Mouse (Mus musculus): ENCODE data around the gene Ttc13.

Gene Ttc13

DNA sequence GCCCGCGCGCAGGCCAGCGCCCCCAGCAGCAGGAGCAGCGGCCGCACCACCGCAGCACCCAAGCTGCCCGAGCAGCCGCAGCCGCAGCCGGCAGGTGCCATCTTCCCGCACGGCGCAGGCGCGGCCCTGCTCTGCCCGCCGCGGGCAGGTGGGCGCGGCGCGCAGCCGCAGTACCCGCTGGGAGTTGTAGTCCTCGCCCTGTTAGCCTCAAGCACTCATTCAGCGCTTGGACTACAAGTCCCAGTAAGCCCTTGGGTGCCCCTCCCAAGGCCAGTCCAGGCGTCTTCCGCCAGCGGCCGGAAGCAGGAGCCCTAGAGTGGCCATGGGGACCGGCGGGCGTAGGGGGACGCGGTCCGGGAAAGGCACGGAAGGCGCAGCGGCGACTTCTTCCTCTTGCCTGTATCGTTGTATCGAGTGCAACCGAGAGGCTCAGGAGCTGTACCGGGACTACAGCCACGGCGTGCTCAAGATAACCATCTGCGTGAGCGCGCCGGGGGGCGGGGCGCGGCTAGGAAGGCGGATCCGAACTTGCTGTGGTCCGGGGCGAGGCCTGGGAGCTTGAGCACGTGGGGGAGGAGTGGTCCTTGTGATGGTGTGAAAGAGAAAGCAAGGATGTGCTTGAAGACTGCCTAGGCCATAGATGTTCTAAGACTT lies at the start of gene Ttc13, which contains the start of gene Arv1:
Gene Ttc13, minus strand, starts transcription at position 122 of the 654 bp plus-strand sequence.
Gene Arv1, plus strand, starts transcription at position 278 of the 654 bp plus-strand sequence.
- DNase-seq (ENCODE audit: low read depth, low spot score): peak; percentile 93

DNA sequence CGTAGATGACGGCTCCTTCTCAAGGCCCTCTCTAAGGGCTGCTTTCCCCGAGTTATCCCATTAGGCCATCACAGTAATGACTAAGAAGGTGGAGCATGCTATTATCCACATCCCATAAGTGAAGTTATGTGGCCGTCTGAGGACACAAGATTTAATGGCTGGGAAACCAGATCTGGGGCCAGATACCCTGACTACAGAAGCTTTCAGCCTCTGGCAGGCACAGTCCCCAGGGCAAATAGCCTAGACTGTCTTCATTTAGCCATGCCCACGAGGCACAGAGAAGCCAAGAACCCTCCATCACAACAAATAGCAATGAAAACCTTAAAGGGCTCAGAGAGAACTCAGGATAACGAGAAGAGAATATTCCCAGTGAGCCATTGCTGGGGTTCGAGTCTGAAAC lies 41.3 kb upstream of the Ttc13 start:
- no peak for DNase-seq (ENCODE audit: low read depth, low spot score)

DNA sequence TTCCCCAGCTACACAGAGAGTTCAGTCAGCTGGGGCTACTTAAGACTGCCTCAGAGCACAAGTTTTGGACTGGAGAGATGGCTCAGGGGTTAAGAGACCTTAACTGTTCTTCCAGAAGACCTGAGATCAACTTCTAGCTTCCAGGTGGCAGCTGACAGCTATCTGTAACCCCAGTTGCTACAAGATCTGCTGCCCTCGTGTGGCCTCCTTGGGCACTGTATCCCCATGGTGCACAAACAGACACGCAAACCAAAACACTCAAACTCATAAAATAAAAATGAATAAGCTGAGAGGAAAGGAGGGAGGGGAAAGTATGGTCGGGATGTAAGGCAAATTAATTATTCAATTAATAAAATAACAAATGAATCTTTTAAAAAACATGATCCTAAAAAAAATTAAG lies 36.8 kb upstream of the Ttc13 start:
- no peak for DNase-seq (ENCODE audit: low read depth, low spot score)

DNA sequence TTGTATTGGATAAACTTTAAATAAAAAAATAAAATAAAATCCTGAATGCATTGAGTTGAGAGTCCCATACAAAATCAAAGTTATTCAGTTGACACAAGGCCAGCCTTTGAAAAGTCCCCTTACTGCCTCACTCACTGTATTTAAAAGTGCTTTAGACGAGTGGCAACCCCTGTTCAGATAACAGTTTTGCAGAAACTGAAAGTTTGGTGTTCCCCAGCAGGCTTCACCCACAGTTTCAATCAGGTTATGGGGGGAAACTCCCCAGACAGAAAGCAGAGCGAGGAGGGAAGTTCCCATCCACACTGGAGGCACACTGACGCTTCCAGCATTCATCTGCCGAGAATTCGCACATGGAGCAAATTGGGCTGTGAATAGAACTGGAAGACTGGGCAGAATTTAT lies 34.8 kb upstream of the Ttc13 start:
- DNase-seq (ENCODE audit: low read depth, low spot score): no peak

DNA sequence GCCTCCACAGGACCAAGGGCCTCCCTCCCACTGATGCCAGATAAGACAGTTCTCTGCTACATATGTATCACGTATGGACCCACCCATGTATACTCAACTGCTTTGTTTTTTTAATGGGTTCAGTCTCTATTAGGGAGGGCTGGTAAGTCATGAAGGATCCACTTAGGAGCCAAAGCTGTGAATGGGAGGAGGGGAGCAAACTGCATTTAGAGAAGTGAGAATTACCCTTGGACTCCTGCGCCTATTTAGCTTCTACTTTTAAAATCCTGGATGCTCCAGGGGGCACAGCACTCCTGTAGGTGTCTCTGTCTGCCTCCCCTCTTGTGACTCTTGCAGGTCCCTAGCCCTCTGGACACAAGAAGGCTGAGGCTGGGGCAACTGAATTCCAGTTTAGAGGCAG lies 34.4 kb upstream of the Ttc13 start:
- DNase-seq (ENCODE audit: low read depth, low spot score): no peak

DNA sequence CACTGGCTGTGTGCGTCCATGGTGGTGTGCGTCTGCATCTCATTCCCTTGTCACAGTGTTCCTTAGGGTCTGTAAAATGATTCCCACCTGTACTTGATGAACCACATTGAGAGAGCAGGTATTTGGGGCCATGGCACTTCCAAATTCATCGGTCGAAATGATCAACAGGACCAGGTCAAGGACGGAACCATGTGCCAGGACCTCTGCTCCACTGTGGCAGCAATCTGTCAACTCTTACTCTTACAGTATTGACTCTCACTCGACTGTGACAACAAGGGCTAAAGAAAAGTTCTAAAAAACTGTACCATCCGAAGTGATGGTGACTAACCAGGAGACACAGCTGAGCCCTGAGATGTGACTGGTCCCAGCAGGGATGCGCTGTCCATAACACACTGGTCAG lies 33.7 kb upstream of the Ttc13 start:
- DNase-seq (ENCODE audit: low read depth, low spot score): no peak

DNA sequence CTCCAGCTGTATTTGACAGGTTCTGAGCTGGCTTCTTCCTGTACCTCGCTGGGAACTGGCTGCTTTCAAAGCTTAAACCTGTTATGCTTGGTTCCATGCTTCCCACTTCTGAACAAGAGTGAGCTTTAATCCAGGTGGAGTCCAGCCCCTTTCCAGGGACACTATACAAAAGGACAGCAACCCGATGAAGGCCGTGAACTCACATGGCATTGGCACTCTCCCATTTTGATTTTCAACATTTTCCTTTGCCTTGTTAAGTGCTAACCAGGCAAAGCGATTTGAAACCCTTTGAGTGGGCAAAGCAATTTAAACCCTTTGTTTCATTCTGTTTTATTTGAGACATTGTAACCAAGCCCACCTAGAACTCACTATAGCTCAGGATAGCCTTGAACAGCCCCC lies 33.0 kb upstream of the Ttc13 start:
- DNase-seq (ENCODE audit: low read depth, low spot score): no peak

DNA sequence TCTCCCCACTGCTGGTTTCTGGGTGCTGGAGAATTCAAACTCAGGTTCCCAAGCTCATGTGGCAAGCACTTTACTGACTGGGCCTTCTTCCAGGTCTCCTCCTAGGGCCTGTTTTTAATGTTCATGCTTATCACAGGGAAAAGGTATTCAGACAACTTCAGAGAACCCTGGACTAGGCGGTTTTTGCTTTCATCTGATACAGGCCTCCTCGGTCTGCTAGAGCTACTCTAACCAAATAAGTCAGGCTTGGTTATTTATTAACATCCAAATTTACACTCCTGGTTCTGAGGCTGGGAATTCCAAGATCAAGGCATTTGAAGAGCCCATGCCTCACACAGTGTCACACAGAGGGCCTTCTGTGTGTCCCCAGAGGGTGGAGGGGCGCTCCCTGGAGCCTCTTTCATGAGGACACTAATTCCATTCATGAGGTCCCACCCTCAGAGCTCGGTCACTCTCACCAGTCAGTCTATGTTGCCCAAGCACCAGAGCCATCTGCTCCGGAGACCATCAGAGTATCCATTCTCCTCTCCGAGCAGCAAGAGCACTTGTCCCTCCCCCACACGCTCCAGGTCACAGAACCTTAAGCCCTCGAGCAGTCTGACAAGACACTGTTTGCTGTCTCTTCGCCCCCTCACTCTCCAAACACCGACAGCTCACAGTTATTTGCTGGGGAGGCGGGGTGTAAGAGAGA lies 32.5 kb upstream of the Ttc13 start:
- DNase-seq (ENCODE audit: low read depth, low spot score): no peak

DNA sequence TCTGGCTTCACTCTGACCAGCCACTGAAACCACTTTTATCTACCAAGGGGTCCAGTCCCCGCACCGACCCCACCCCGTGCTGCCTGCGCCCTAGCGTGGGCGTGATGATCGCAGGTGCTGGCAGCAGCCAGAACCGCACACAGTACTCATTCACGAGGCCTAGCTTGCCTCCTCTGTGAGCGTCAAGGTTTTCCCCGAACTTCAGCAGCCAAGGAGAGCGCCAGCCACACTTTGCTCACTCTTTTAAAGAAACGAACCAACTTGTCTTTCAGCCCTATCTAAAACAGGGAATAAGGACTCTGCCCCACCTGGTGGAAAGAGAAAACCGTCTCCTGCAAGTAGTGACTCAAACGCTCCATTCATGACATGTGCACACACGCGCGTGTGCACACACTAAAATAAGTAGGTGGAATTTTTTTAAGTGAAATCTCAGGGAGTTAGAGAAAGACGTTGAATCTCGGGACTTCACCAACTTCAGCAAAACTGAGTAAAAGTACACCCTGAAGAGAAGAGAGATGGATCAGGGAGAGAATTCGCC lies 30.6 kb upstream of the Ttc13 start:
- no peak for DNase-seq (ENCODE audit: low read depth, low spot score)

DNA sequence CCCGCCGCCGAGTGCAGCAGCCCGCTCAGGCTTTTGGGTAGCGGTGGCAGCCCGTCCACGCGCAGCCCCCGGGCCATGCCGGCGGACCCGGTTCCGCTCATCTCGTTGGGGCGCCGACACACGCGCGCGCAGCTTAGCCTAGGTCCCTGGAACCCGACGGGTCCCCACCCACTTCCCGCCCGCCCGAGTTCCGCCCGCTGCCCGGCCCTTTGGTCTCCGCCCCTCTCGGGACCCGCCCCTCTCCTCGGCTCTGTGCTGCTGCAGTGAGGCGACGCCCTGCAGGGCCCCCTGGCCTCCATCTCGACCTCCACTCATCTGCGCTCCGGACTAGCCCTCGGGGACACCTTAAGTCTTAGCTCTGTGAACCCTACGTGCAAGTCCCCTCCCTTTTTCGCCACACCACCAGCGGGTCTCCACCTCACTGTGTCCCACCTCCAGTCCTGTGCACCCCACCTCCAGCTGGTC lies 30.0 kb upstream of the Ttc13 start, which contains the start of gene Fam89a:
Gene Fam89a, minus strand, starts transcription at position 124 of the 465 bp plus-strand sequence.
- no peak for DNase-seq (ENCODE audit: low read depth, low spot score)

DNA sequence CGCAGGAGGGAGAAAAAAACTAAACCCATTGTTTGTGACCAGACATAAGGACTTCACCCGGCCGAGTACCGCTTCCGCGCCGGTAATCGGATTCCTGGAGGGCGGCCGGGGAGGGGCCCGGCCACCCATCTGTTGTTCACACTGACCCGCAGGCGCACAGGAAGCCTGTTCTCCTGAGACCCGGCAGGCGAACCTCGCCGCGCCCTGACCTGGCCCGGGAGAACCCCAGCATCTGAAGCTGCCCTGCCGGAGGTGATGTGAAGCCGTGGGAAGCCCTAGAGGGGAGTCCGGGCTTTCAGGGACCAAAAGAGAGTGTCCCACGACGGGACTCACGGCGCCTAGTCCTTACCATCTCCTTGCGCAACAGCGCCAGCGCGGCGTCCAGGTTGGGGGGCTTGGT lies 29.4 kb upstream of the Ttc13 start:
- DNase-seq (ENCODE audit: low read depth, low spot score): no peak

DNA sequence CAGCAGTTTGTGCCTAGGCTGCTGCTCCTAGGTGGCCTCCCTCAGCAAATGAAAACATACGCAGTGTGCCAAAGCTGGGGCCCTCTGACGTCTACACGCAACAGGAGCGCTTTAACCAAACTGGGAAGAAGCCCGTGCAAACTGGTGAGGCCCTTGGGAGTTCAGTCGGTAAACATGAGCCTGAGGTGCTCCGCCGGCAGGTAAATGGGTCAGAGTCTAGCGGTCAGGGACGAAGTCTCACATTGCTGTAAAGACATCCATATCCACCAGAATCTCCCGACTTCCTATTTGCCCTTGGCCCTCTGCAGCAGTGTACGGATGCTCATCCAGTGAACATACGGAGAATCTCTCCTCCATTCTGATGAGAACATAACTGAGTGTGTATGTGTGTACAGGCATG lies 24.9 kb upstream of the Ttc13 start:
- DNase-seq (ENCODE audit: low read depth, low spot score): no peak

DNA sequence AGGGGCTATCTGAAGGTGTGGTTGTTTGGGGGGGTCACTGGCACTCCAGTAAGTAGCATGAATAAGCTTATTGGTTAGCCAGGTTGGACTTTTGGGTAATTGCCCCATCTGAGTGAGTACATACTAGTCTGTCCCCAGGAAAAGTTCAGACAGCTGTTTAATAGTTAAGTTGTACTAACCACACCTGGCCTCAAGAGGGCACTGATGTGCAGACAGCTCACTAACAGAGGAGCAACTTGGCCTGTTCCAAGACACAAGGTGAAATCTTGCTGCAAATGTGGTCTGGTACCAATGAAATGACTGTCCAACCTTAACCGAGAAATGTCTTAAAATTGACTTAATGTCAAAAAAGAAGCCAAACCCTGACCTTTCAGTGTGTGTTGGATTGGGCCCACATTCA lies 17.5 kb upstream of the Ttc13 start:
- DNase-seq (ENCODE audit: low read depth, low spot score): no peak

DNA sequence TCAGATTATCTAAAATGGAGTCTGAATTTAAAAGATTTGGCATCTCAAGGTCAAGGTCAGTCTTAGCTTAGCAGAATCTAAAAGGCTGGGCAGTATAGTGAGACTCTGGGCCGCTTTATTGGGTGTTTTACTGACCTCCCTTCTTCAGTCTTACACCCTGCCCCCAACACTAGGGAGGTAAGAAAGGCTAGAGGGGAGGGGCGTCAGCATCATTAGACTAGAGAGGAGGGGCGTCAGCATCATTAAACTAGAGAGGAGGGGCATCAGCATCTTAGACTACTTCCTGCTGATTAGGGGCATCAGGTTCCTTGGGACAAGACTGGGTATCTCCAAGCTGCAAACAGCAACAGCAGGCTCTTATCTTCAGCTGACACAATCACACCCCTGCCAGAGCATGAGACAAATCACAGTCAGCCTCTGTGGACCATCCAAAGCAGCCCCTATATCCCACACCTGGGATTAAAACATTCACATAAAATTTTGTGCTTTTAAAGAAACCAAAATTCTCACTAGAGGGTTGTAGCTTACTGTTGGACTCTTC lies 13.7 kb upstream of the Ttc13 start:
- DNase-seq (ENCODE audit: low read depth, low spot score): no peak

DNA sequence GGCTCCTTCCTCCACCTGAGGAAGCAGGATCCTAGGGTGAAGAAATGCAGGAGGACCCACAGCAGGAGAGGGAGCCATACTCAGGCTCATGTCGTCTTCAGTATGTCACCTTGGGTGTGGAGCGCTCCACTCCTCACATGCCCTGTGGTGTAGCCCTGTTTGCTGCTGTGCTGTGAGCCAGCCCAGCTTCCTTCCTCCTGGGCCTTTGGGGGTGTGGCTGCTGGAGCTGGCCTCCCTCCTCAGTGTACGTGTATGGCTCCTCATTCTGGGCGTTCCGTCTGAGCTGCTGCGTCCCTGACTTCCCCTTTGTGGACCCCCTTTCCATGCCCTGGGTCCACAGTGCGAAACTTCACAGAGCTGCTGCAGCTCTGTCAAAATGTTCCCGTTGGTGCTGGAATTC lies 11.0 kb upstream of the Ttc13 start:
- DNase-seq (ENCODE audit: low read depth, low spot score): no peak

DNA sequence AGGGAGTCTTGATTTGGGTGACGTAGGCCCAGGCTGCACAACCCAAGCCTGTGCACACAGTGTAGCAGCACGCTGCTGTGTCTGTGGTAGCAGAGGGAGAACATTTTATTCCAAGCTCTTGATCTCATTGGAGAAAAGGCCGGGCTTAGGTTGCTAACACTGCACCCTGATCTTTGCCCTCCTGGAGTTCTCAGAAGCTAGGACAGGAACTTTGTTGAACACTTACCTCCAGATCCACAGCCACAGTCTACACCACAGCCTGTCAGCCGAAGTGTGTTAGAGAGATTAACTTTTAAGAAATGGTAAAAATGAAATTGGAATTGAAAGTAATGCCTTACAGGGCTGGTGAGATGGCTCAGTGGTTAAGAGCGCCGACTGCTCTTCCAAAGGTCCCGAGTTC lies 2.5 kb upstream of the Ttc13 start:
- no peak for DNase-seq (ENCODE audit: low read depth, low spot score)

DNA sequence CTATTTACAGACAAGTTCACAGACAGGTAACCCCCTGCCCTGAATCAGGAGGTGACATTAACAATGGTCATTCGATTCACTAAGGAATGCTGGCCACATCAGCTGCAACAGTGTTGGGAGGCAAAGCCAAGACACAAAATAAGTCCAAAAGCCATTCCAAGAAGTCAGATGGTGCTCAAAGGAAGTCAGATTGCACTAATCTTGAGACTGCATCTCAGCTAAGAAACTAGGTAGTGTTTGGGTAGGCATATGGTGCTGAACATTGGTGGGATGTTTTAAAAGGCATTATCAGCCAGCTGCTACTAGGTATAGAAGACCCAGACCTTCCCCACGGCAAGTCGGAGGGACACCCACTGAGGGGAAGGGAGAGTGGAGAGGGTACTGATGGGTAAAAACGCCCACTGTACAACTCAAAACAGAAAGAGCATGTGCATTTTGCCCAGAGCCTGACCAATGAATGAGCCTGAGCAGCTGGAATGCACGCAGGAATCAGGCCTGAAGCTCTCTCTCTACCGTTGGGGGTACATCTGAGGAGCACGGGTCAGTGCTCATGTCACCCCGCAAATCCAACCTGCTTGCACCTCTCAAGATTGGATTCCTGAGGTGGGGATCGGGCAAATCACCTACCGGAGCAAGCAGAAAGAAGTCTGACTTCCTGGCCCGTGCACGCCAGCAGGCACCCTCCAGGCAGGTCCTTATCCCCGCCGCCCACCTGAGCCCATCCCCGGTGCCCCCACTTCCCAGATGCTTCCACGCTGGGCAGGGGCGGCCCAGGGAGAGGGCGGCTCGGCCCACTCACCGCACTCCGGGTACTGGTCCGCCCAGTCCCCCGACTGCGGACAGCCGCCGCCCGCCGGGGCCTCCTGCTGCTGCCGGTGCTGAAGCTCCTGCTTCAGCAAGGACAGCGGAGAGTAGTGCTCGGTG lies 583 bp downstream of the Ttc13 start:
- DNase-seq (ENCODE audit: low read depth, low spot score): no peak

DNA sequence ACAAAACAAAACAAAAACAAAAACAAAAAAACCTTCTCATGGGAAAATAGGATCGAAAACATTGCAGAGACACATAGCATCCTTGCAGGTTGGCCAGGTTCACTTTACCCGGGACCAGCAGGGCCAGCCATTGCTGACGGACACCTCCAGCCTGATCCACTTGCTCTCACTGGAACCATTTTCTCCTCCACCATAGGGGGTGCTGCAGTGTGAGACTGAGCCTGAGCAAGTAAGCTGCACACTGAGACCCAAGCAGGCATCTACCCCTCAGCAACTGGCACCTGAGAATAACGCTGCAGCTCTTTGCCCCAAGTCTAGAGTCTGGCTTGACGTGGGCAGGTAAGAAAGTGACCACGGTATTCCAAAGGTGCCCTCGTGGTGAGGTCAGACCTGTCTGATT lies 1.6 kb downstream of the Ttc13 start:
- no peak for DNase-seq (ENCODE audit: low read depth, low spot score)

DNA sequence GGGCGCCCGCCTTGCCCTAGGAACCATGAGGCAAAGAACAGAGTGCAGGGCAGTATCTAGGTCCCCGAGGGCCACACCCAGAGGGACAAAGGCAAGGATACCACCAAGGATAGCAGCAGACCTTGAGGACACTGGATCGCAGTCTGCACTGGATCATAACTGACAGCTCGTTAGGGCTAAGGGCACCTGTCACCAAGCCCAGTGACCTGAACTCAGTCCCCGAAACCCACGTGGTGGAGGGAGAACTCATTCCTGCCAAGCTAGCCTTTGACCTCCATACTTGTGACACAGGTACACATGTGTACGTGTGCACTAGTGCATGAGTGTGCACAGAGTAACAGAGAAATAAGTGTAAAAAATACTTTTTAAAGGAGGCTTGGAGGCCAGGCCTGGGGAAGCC lies 6.0 kb downstream of the Ttc13 start:
- no peak for DNase-seq (ENCODE audit: low read depth, low spot score)

DNA sequence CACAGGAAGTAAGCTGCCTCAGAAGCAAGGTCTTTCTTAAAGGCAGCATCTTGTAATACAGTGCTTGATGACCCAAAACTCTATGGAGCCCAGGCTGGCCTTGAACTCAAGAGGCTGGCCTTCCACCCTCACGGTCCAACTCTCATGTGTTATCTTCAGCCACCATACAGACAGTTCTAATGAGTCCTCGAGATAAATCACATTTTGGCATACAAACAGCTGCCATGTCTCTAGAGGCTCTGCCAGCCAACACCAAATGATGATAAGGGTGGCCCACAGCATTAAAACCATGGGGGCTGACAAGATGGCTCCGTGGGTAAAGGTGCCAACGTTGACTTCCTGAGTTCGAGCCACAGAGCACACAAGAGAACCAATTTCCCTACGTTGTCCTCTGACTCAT lies 8.6 kb downstream of the Ttc13 start:
- DNase-seq (ENCODE audit: low read depth, low spot score): no peak

DNA sequence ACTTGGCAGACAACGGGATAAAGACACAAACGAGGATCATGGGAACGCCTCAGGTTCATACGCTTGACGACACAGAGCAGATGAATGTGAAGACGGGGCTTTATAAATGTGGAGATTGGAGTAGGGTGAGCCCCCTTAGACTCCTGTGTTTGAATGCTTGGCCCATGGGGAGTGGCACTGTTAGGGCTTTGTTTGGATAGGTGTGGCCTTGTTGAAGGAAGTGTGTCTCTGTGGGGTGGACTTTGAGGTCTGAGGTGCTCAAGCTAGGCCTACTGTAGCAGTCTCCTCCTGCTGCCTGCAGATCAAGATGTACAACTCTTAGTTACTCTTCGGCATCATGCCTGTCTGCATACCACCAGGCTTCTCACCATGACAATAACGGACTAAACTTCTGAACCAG lies 16.0 kb downstream of the Ttc13 start:
- DNase-seq (ENCODE audit: low read depth, low spot score): no peak

DNA sequence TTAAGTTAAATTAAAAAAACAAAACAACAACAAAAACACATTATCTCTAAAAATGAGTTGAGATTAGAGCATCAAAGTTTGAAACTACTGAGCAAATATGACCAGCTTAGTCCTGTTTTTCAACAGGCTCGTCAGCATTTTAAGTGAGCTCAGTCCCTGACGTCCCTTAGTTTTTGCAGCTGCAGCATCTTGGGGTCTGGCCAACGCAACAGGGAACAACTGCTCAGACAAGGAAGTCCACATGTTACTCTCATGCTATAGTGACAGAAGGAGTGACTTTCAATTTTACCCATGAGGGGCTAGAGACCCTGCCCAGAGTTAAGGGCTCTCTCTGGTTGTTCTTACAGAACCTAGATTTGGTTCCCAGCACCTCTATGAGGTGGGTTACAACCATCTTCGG lies 17.4 kb downstream of the Ttc13 start:
- no peak for DNase-seq (ENCODE audit: low read depth, low spot score)
